Mouse (Mus musculus): ENCODE measurements at regions not wholly inside any gene's neighbourhood (a gene's known extent, or its start where the extent isn't known, plus 50 kb on each side); places are given as distances from the start of the nearest gene placed in this dataset.

GRCm38 (mm10) chr9:52348536-52349527, 180.5 kb upstream of the Zc3h12c start:
- TF ChIP-seq BHLHE40 (IDR thresholded peaks at IDR 0.05; ENCODE audit: borderline replicate concordance, low read depth, low read length) = no peak
- TF ChIP-seq TAL1 (IDR thresholded peaks at IDR 0.05; ENCODE audit: low read length) = no peak
- no peak for TF ChIP-seq CTCF (IDR thresholded peaks at IDR 0.05 in 2 of 3, conservative IDR thresholded peaks at IDR 0.05 in 1 of 3; ENCODE audit: control insufficient read depth in 1 of 3, insufficient read depth in 1 of 3, low read depth in 2 of 3, low read length in 3 of 3, poor library complexity in 1 of 3, severe bottlenecking in 1 of 3)
- no peak for TF ChIP-seq MXI1 (IDR thresholded peaks at IDR 0.05; ENCODE audit: low read depth, low read length)
- TF ChIP-seq MAFK (IDR thresholded peaks at IDR 0.05; ENCODE audit: borderline replicate concordance, low read depth, low read length) = no peak
- TF ChIP-seq MAX (IDR thresholded peaks at IDR 0.05; ENCODE audit: low read length) = no peak
- no peak for TF ChIP-seq POLR2A (IDR thresholded peaks at IDR 0.05; ENCODE audit: control insufficient read depth in 1 of 2, insufficient read depth in 1 of 2, low read depth in 1 of 2, low read length in 2 of 2, poor library complexity in 1 of 2)
- TF ChIP-seq USF2 (IDR thresholded peaks at IDR 0.05; ENCODE audit: borderline replicate concordance in 1 of 2, insufficient read depth in 1 of 2, low read depth in 1 of 2, low read length in 2 of 2) = no peak
- no peak for TF ChIP-seq UBTF (IDR thresholded peaks at IDR 0.05; ENCODE audit: borderline replicate concordance, insufficient read depth, low read depth, low read length)
- no peak for TF ChIP-seq CHD1 (IDR thresholded peaks at IDR 0.05; ENCODE audit: low read depth, low read length)
- TF ChIP-seq EP300 (IDR thresholded peaks at IDR 0.05; ENCODE audit: low read depth in 1 of 2, low read length in 2 of 2) = no peak
- no peak for TF ChIP-seq HCFC1 (IDR thresholded peaks at IDR 0.05; ENCODE audit: low read depth, low read length)
- TF ChIP-seq MYB (IDR thresholded peaks at IDR 0.05; ENCODE audit: low read depth, low read length) = no peak
- no peak for TF ChIP-seq E2F4 (IDR thresholded peaks at IDR 0.05; ENCODE audit: borderline replicate concordance, low read depth, low read length)
- TF ChIP-seq ELF1 (IDR thresholded peaks at IDR 0.05; ENCODE audit: low read depth, low read length) = no peak
- H3K4me1 ChIP-seq (ENCODE audit: control insufficient read depth in 1 of 2, insufficient read depth in 2 of 2, low read length in 2 of 2) = no peaks in the 10 kb centered on the region
- no peak overlapping the region for H3K9ac ChIP-seq (ENCODE audit: control insufficient read depth, low read depth, low read length, poor library complexity, severe bottlenecking)
- no peaks in the 10 kb centered on the region for H3K9me3 ChIP-seq (replicated peaks; ENCODE audit: insufficient read depth, low read length)
- peaks cover 0 to 2% of the 10 kb centered on the region in 2 experiments; a peak in 2 of 4 replicates for H3K27me3 ChIP-seq (ENCODE audit: control insufficient read depth in 1 of 2, insufficient read depth in 2 of 2, low read length in 2 of 2)
- DNase-seq (ENCODE audit: low read depth, low spot score) = no peak
- no peaks in the 10 kb centered on the region for H3K36me3 ChIP-seq (ENCODE audit: control insufficient read depth in 1 of 2, insufficient read depth in 2 of 2, low read length in 2 of 2)
- no peak overlapping the region for H3K4me3 ChIP-seq (ENCODE audit: control insufficient read depth in 1 of 2, insufficient read depth in 1 of 2, low read depth in 2 of 2, low read length in 2 of 2)
- no peak overlapping the region for H3K27ac ChIP-seq (ENCODE audit: control insufficient read depth, low read depth, low read length)
- H3K79me2 ChIP-seq (ENCODE audit: control insufficient read depth, insufficient read depth, low read length, poor library complexity) = no peaks in the 10 kb centered on the region

GRCm38 (mm10) chr9:52344177-52344877, 176.0 kb upstream of the Zc3h12c start:
- TF ChIP-seq MAFK (IDR thresholded peaks at IDR 0.05; ENCODE audit: borderline replicate concordance, low read depth, low read length) (no peak), UBTF (IDR thresholded peaks at IDR 0.05; ENCODE audit: borderline replicate concordance, insufficient read depth, low read depth, low read length) (no peak), NRF1 (IDR thresholded peaks at IDR 0.05; ENCODE audit: insufficient read depth, low read depth, low read length, poor library complexity, severe bottlenecking) (no peak), HCFC1 (IDR thresholded peaks at IDR 0.05; ENCODE audit: low read depth, low read length) (no peak), MAX (IDR thresholded peaks at IDR 0.05; ENCODE audit: low read length) (no peak), TAL1 (IDR thresholded peaks at IDR 0.05; ENCODE audit: low read length) (no peak), E2F4 (IDR thresholded peaks at IDR 0.05; ENCODE audit: borderline replicate concordance, low read depth, low read length) (no peak), MAZ (IDR thresholded peaks at IDR 0.05; ENCODE audit: low read depth, low read length) (no peak)
- H3K27ac ChIP-seq (ENCODE audit: control insufficient read depth, low read depth, low read length) = no peak overlapping the region
- H3K9ac ChIP-seq (ENCODE audit: control insufficient read depth, low read depth, low read length, poor library complexity, severe bottlenecking) = no peak overlapping the region
- no peaks in the 10 kb centered on the region for H3K9me3 ChIP-seq (replicated peaks; ENCODE audit: insufficient read depth, low read length)
- no peak overlapping the region for H3K4me3 ChIP-seq (ENCODE audit: control insufficient read depth in 1 of 2, insufficient read depth in 1 of 2, low read depth in 2 of 2, low read length in 2 of 2)
- no peaks in the 10 kb centered on the region for H3K4me1 ChIP-seq (ENCODE audit: control insufficient read depth in 1 of 2, insufficient read depth in 2 of 2, low read length in 2 of 2)
- no peaks in the 10 kb centered on the region for H3K79me2 ChIP-seq (ENCODE audit: control insufficient read depth, insufficient read depth, low read length, poor library complexity)
- H3K36me3 ChIP-seq (ENCODE audit: control insufficient read depth in 1 of 2, insufficient read depth in 2 of 2, low read length in 2 of 2) = no peaks in the 10 kb centered on the region
- no peak for DNase-seq (ENCODE audit: low read depth, low spot score)
- peaks cover 0 to 2% of the 10 kb centered on the region in 2 experiments; a peak in 3 of 4 replicates for H3K27me3 ChIP-seq (ENCODE audit: control insufficient read depth in 1 of 2, insufficient read depth in 2 of 2, low read length in 2 of 2)
